Mouse (Mus musculus): Measurements from ENCODE around the gene Lifr.

DNA sequence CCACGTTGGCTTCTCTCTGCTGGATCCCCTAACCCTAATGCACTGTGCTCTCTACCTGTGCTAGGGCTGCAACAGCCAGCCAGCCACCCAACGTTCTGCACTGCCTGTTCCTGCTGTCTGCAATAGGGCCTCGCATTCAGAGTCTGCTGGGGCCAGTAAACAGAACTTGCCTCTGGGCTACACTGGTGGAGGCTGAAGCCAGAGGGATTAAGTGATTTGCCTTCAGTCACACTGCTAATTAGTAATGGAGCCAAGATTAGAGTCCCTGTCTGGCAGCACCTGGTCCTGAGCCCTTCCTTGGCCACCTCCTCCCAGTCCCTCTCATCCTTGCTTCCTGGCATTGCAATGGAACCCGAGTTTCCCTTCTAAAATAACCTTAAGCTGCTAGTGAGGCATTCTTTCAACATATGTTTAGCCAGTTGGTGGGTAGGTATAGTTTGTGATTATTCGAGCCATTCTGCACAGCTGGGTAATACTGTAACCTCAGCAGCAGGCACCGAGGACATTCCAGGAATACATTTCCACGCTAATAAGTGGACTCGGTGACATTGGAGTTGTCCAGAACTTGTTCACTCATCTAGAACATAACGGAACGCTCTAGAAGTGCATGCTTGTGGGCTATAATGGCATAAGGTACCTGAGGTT is 61.8 kb downstream of the Lifr start:
- TF ChIP-seq POLR2A (IDR thresholded peaks at IDR 0.05; ENCODE audit: borderline replicate concordance, extremely low read depth, low read depth, low read length) = no peak
- no peak for TF ChIP-seq CTCF (IDR thresholded peaks at IDR 0.05; ENCODE audit: insufficient read depth, low read length)
